Mouse (Mus musculus) olfactory bulb, adult 2 months (tissue): Measurements from ENCODE around the gene Sel1l.

ENCODE experiments used
- CTCF ChIP-seq: fragments of 200-500 bp; IDR thresholded peaks from 2 replicates; pipeline ENCODE4 v1.5.1; 2012; ENCODE audit warnings: low read depth, mild to moderate bottlenecking, low read length, moderate library complexity; ENCODE audit not compliant: insufficient read depth
- POLR2A ChIP-seq: fragments of 200-500 bp; IDR thresholded peaks from 2 replicates; pipeline ENCODE4 v1.6.1; 2012; ENCODE audit warnings: mild to moderate bottlenecking, low read depth, low read length, moderate library complexity; ENCODE audit not compliant: insufficient read depth

- TF ChIP-seq CTCF (no peak), POLR2A (no peak)
Observed at GRCm38 (mm10) chr12:91808911-91809310, 40.0 kb downstream of the Sel1l start.
